In the genomic region with DNA sequence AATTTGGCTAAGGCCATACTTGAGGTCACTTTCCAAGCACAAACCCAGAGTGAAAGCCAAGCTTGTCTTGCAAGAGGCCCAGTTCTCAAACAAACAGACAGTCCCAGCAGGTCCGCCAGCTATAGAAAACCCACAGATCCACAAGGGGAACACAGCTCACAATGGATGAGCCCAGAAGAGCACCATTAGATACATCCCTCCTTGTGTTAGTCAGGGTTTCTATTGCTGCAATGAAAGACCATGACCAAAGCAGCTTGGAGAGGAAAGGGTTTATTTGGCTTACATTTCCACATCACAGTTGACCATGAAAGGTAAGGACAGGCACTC, we compare ENCODE assay signal across 10 mouse cellular contexts. TPM values are rescaled to one million over a fixed set of nuclear protein-coding genes. Genes with fewer than 3 reads are reported as not detected.
DNase-seq lines count a peak whose midpoint lies in the region; ATAC-seq and TF ChIP-seq lines count a peak whose summit lies in the region.
"Had no signal": no experiment of that assay in that cellular context is flagged by ENCODE, and none has a peak within 500 bp of the region (broad histone marks: within the 10 kb centered on the region; RNA-seq: fewer than 3 reads in every experiment).

No protein-coding gene starts in this region.

- no peak for TF ChIP-seq CTCF in gastrocnemius, adult 2 months (IDR thresholded peaks at IDR 0.05)
- TF ChIP-seq CTCF in midbrain, postnatal 0 days (IDR thresholded peaks at IDR 0.05) = no peak

- H3K4me1 ChIP-seq in midbrain, embryonic 10.5 days = peaks cover 19% of the 10 kb centered on the region
- 0 out of 2 replicates have a peak, but pooled peaks cover 4% of the 10 kb centered on the region for H3K4me1 ChIP-seq in midbrain, postnatal 0 days (ENCODE audit: insufficient read depth, low read length)
- H3K4me1 ChIP-seq in hindbrain, embryonic 13.5 days (replicated peaks) = peaks cover 15% of the 10 kb centered on the region
- H3K4me1 ChIP-seq in neural tube, embryonic 13.5 days (replicated peaks) = peaks cover 18% of the 10 kb centered on the region

- H3K9ac ChIP-seq in midbrain, postnatal 0 days (replicated peaks; ENCODE audit: low read length, poor library complexity, severe bottlenecking) = no peak overlapping the region
- no peak overlapping the region for H3K9ac ChIP-seq in hindbrain, embryonic 13.5 days
- H3K9ac ChIP-seq in neural tube, embryonic 13.5 days = peak overlapping the region; percentile 39; the same call in 1 of the 2 replicates
- H3K9ac ChIP-seq: liver, embryonic 14.5 days had no signal

- no peak overlapping the region for H3K4me2 ChIP-seq in midbrain, postnatal 0 days (ENCODE audit: low read depth, low read length, poor library complexity, severe bottlenecking)
- H3K4me2 ChIP-seq in hindbrain, embryonic 13.5 days = no peak overlapping the region
- H3K4me2 ChIP-seq in neural tube, embryonic 13.5 days = no peak overlapping the region

- peak overlapping the region; percentile 84 for H3K27ac ChIP-seq in gastrocnemius, adult 2 months
- H3K27ac ChIP-seq in midbrain, embryonic 10.5 days (replicated peaks) = 0 out of 2 replicates have a peak overlapping the region, but pooled peaks have one; percentile 42
- no peak overlapping the region for H3K27ac ChIP-seq in midbrain, postnatal 0 days (ENCODE audit: low read depth, low read length)
- 0 out of 2 replicates have a peak overlapping the region, but pooled peaks have one; percentile 6 for H3K27ac ChIP-seq in hindbrain, embryonic 13.5 days
- H3K27ac ChIP-seq in neural tube, embryonic 13.5 days (replicated peaks) = no peak overlapping the region
- H3K27ac ChIP-seq: liver, embryonic 14.5 days had no signal

- ATAC-seq in midbrain, postnatal 0 days (ENCODE audit: low FRiP score) = no peak
- ATAC-seq in hindbrain, embryonic 13.5 days (ENCODE audit: low FRiP score) = peak; percentile 55
- peak; percentile 30; the same call in 1 of the 2 replicates for ATAC-seq in neural tube, embryonic 13.5 days (ENCODE audit: low read depth)

- no peak overlapping the region for H3K4me3 ChIP-seq in gastrocnemius, adult 2 months
- no peak overlapping the region for H3K4me3 ChIP-seq in midbrain, embryonic 10.5 days
- no peak overlapping the region for H3K4me3 ChIP-seq in midbrain, postnatal 0 days (ENCODE audit: low read depth, low read length)
- H3K4me3 ChIP-seq in hindbrain, embryonic 13.5 days = no peak overlapping the region
- H3K4me3 ChIP-seq in neural tube, embryonic 13.5 days = no peak overlapping the region

- intact Hi-C loops in gastrocnemius, adult 2 months (cut with DNase I) = loop anchor here (1.0 to 10.0 kb wide), 5 partner anchors 49 to 368 kb away; a partner anchor contains a TSS

- no peaks in the 10 kb centered on the region for H3K9me3 ChIP-seq in midbrain, embryonic 10.5 days (replicated peaks)
- H3K9me3 ChIP-seq in midbrain, postnatal 0 days (ENCODE audit: low read length) = no peaks in the 10 kb centered on the region
- H3K9me3 ChIP-seq in hindbrain, embryonic 13.5 days = no peaks in the 10 kb centered on the region
- H3K9me3 ChIP-seq in neural tube, embryonic 13.5 days = no peaks in the 10 kb centered on the region

- 93% methylated on average over 1 of the region's 1 CpGs for WGBS in midbrain, embryonic 10.5 days
- 87% methylated on average over 1 of the region's 1 CpGs for WGBS in midbrain, postnatal 0 days
- 84% methylated on average over 1 of the region's 1 CpGs for WGBS in hindbrain, embryonic 13.5 days
- WGBS in neural tube, embryonic 13.5 days = 87% methylated on average over 1 of the region's 1 CpGs

- no peaks in the 10 kb centered on the region for H3K36me3 ChIP-seq in midbrain, embryonic 10.5 days
- no peaks in the 10 kb centered on the region for H3K36me3 ChIP-seq in midbrain, postnatal 0 days (ENCODE audit: insufficient read depth, low read length)
- no peaks in the 10 kb centered on the region for H3K36me3 ChIP-seq in hindbrain, embryonic 13.5 days
- H3K36me3 ChIP-seq in neural tube, embryonic 13.5 days = no peaks in the 10 kb centered on the region

- no peak for DNase-seq in gastrocnemius, adult 2 months
- DNase-seq in gastrocnemius, postnatal 25 days = no peak
- DNase-seq in midbrain, embryonic 10.5 days (ENCODE audit: low spot score) = no peak
- DNase-seq in midbrain, postnatal 0 days (ENCODE audit: low spot score) = no peak
- DNase-seq in spleen, postnatal 4 days (ENCODE audit: low spot score in 2 of 2) = no peak
- DNase-seq in cerebellum, adult 9-11 months = no peak

- peaks cover 18% of the 10 kb centered on the region for H3K27me3 ChIP-seq in midbrain, embryonic 10.5 days (ENCODE audit: low read depth, poor library complexity, severe bottlenecking)
- no peaks in the 10 kb centered on the region for H3K27me3 ChIP-seq in midbrain, postnatal 0 days (ENCODE audit: insufficient read depth, low read length)
- peaks cover 9% of the 10 kb centered on the region for H3K27me3 ChIP-seq in hindbrain, embryonic 13.5 days
- peaks cover 6% of the 10 kb centered on the region; the same call in 1 of the 2 replicates for H3K27me3 ChIP-seq in neural tube, embryonic 13.5 days

RNA-seq across cellular contexts. Expression of a gene that starts 2.6 kb away (rescaled TPM):
- 1 to 10 TPM; 2.9 to 4.6 TPM for total RNA-seq in gastrocnemius, adult 2 months (2021)
- total RNA-seq in gastrocnemius, postnatal 25 days (2021) = 1 to 10 TPM; 4.9 to 5.3 TPM
- polyA plus RNA-seq in midbrain, embryonic 10.5 days (2016; fragmentation: Nextera tagmentation; extraction: Ambion mirVana) = 0.56 and 1.2 TPM in 2 replicates
- total RNA-seq in midbrain, postnatal 0 days (2014; rRNA removed) = 5.8 and 9.1 TPM in 2 replicates
- 1.3 and 2.4 TPM in 2 replicates for polyA plus RNA-seq in midbrain, postnatal 0 days (2015; fragmentation: Nextera tagmentation; extraction: Ambion mirVana)
- 1.9 TPM in 2 replicates for polyA plus RNA-seq in hindbrain, embryonic 13.5 days (2015; fragmentation: Nextera tagmentation; extraction: Ambion mirVana)
- polyA plus RNA-seq in neural tube, embryonic 13.5 days (2015; fragmentation: Nextera tagmentation; extraction: Ambion mirVana) = 1.6 and 2.4 TPM in 2 replicates

RNA-seq across cellular contexts. Expression of a gene that starts 25.1 kb away (rescaled TPM):
- total RNA-seq in gastrocnemius, adult 2 months (2021) = not detected
- under 1 TPM in 1 of 2 experiments, not detected in 1; 0.64 TPM for total RNA-seq in gastrocnemius, postnatal 25 days (2021)
- polyA plus RNA-seq in midbrain, embryonic 10.5 days (2016; fragmentation: Nextera tagmentation; extraction: Ambion mirVana) = 2.7 and 3.1 TPM in 2 replicates
- 1.4 and 5.4 TPM in 2 replicates for total RNA-seq in midbrain, postnatal 0 days (2014; rRNA removed)
- polyA plus RNA-seq in midbrain, postnatal 0 days (2015; fragmentation: Nextera tagmentation; extraction: Ambion mirVana) = 1.0 and 2.0 TPM in 2 replicates
- polyA plus RNA-seq in hindbrain, embryonic 13.5 days (2015; fragmentation: Nextera tagmentation; extraction: Ambion mirVana) = 1.2 and 1.8 TPM in 2 replicates
- polyA plus RNA-seq in neural tube, embryonic 13.5 days (2015; fragmentation: Nextera tagmentation; extraction: Ambion mirVana) = 0.40 and 1.6 TPM in 2 replicates
- total RNA-seq: heart, postnatal 10 days had no signal

RNA-seq across cellular contexts. Expression of a gene that starts 26.4 kb away (rescaled TPM):
- total RNA-seq in gastrocnemius, adult 2 months (2021) = under 1 TPM; 0.11 to 0.15 TPM
- total RNA-seq in gastrocnemius, postnatal 25 days (2021) = under 1 TPM; 0.26 to 0.38 TPM
- 1.6 and 3.8 TPM in 2 replicates for polyA plus RNA-seq in midbrain, embryonic 10.5 days (2016; fragmentation: Nextera tagmentation; extraction: Ambion mirVana)
- total RNA-seq in midbrain, postnatal 0 days (2014; rRNA removed) = 41.4 and 44.2 TPM in 2 replicates
- 37.5 and 39.5 TPM in 2 replicates for polyA plus RNA-seq in midbrain, postnatal 0 days (2015; fragmentation: Nextera tagmentation; extraction: Ambion mirVana)
- 24.8 and 27.3 TPM in 2 replicates for polyA plus RNA-seq in hindbrain, embryonic 13.5 days (2015; fragmentation: Nextera tagmentation; extraction: Ambion mirVana)
- 22.2 and 24.0 TPM in 2 replicates for polyA plus RNA-seq in neural tube, embryonic 13.5 days (2015; fragmentation: Nextera tagmentation; extraction: Ambion mirVana)

RNA-seq across cellular contexts. Expression of a gene that starts 57.3 kb away (rescaled TPM):
- total RNA-seq in gastrocnemius, adult 2 months (2021) = 1 to 10 TPM; 1.0 to 2.4 TPM
- 1 to 10 TPM; 1.3 to 1.8 TPM for total RNA-seq in gastrocnemius, postnatal 25 days (2021)
- polyA plus RNA-seq in midbrain, embryonic 10.5 days (2016; fragmentation: Nextera tagmentation; extraction: Ambion mirVana) = 1.6 and 1.9 TPM in 2 replicates
- 7.8 and 10.7 TPM in 2 replicates for total RNA-seq in midbrain, postnatal 0 days (2014; rRNA removed)
- 4.8 and 6.4 TPM in 2 replicates for polyA plus RNA-seq in midbrain, postnatal 0 days (2015; fragmentation: Nextera tagmentation; extraction: Ambion mirVana)
- polyA plus RNA-seq in hindbrain, embryonic 13.5 days (2015; fragmentation: Nextera tagmentation; extraction: Ambion mirVana) = 3.8 and 4.0 TPM in 2 replicates
- 7.1 TPM in 2 replicates for polyA plus RNA-seq in neural tube, embryonic 13.5 days (2015; fragmentation: Nextera tagmentation; extraction: Ambion mirVana)

Comparison
In these comparisons a context has a peak if more than half of its experiments do, and no peak if none do; other contexts are left out.
1. H3K27ac ChIP-seq: peak in gastrocnemius, adult 2 months (single experiment), midbrain, embryonic 10.5 days (single experiment) and hindbrain, embryonic 13.5 days (single experiment); none in midbrain, postnatal 0 days (single experiment) and neural tube, embryonic 13.5 days (single experiment).